Mouse (Mus musculus) c-Kit-negative CD71-positive TER-119-positive erythroid progenitor cells, embryonic 14.5 days (primary cell): ENCODE results near the gene Pias4.

ENCODE experiments used
- DNase-seq: peaks from one replicate; pipeline ENCODE4 v3.0.0-alpha.2; 2013; ENCODE audit warnings: low read depth, low spot score

Gene Pias4

DNA sequence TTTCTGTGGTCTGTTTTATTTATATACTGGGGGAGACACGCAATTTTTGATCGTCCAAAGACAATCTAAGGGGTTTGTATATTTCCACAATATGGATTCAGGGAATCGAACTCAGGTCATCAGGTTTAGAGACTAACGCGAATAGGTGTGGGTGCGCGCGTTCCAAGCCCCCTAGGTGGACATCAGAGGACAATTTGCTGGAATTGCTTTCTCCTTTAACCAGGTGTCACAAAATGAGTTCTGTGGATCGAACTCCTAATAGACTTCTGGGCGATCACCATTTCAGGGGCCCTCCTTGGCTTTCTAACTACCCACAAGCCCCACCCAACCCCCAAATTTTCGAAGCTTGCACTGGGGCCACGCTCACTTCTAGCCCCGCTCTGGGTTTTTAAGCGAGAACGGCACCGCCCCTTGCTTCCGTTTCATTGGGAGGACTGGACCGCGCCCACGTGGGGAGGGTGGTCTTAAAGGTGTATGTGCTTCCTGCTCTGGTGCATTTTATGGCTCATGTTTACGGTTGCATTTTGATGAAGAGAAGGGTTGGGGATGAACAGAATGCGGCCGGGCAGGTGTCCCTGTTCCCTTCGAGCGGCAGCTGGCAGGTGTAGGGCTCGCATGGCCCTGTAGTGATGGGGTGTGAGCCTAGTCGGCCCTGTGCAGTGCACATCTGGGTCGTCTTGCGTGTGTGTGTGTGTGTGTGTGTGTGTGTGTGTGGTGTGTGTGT is 960 bp upstream of the Pias4 start:
- DNase-seq, result peak; percentile 69

DNA sequence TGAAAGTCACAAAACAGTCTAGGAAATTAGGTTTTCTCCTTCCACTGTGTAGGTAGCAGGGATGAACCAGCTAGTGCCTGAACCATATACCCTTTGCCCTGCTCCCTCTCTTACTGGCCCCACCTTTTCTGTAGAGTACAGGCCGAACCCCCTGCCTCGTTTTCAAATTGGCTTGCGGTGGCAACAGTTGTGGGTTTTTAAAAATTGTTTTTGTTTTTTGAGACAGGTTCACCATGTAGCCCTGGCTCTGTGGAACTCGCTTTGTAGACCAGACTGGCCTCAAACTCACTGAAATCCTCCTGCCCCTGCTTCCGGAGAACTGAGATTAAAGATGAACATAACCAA is 336 bp upstream of the Pias4 start:
- DNase-seq, result no peak

DNA sequence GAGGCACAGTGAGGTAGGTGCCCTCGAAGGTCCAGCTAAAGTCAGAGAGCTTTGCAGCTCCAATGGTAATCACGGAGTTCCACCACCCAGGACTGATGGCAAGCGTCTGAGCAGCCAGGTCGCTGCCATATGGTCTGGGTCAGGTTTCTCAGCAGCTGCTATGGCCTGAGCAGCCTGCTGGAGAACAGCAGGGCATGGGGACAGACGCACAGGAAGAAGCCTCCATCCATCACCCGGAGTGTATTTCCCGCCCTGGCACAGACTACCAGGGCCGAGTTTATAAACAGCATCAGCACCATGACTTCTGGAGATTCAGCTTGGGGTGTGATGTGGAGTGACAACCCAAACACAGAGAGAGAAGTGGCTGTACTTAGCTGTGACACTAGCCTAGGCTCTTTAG is 2.6 kb downstream of the Pias4 start:
- no peak for DNase-seq

DNA sequence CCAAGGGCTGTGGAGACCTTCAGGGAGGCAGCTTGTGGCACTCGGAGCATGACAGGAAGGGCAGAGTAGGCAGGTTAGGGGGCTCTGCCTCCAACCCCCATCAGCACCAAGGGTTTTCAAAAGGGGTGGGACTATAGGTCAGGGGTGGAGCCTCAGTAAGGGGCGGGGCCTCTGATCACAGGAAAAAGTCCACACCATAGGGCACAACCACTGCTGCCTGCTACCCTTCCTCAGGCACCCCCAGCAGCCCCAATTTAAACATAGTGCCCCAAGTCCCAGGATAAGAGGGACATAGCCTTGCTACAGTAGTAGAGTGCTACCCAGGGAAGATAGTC is 5.4 kb downstream of the Pias4 start:
- no peak for DNase-seq

DNA sequence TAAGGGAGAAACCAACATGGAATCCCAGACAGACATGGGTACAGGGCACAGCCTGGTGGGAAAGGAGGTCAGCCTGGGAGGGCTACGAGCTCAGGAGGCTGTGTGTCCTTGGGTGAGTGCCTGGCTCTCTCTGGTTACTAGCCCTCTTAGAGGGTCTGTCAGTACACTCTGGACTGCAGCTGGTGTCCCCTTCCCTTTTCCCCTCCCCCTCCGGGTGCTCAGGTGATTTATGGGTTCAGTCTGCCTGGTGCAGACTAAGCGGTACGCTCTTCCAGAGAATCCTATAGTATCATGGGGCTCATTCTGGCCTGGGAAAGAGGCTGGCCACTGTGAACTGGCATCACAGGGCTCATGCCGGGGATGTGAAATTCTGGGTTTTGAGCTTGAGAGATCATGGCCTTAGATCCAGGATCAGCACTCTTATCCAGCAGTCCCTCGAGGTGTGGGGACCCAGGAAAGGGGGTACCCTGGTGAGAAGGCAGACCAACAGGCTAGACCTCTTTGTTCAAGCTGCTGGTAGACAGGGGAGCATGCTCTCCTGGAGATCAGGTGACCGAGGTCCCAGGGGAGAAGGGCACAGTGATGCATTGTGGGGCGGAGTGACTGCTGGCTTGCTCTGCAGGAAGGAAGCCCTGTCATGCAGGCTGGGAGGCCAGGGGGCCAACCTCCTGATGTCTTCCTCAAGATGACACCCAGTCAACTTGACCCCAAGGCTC is 6.0 kb downstream of the Pias4 start:
- DNase-seq, result no peak

DNA sequence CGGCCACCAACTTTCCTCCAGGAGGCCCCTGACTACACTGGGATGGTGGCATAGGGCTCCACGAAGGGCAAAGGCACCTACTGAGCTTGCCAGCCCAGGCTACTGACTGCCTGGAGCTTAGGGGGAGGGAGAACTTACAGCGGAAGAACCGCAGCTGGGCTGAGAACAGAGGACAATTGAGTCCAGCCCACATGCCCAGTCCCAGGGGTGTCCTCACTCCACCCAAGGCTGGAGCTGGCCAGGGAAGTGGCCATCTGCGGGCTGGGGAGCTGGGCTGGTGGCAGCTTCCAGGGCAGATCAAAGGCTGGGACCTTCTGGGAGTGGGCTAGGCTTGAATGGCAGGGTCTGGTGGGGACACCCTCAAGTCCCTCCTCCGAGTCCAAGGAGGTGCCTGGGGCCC is 13.0 kb downstream of the Pias4 start:
- DNase-seq, result no peak

DNA sequence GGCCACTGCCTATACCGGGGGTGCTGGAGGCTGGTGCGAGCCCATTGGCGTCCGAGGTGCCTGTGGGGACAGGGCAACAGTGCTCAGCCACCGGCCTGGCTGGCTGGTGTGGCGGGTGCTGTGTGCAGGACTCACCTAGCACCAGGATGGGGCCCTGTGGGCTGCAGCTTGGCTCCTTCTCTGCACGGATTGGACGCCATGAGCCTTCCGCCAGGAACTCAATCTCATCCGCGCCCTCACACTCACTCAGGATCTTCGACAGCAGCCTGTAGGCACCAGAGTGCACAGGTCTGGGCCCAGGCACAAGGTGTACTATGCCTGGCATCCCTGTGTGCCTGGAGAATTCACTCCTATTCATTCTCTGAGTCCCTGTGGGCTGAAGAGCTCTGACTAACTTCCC is 13.4 kb downstream of the Pias4 start:
- DNase-seq, result no peak

DNA sequence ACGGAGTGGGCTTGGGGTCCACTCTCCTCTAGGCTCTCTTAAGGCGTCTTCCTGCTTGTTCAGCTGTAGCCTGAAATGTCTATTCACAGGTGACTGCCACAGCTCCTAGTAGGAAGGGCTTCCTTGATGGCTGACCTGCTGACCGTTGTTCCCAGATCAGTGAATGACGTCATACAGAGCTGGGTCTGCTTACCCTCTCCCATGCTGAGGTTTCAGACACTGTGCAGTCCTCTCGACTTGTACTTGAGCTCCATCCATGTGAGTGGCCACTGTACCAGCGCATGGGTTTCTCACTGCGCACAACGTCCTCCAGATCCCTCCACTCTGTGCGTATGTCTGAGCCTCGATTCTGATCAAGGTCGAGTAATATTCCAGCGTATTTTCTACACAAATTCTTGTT is 15.1 kb downstream of the Pias4 start:
- no peak for DNase-seq

DNA sequence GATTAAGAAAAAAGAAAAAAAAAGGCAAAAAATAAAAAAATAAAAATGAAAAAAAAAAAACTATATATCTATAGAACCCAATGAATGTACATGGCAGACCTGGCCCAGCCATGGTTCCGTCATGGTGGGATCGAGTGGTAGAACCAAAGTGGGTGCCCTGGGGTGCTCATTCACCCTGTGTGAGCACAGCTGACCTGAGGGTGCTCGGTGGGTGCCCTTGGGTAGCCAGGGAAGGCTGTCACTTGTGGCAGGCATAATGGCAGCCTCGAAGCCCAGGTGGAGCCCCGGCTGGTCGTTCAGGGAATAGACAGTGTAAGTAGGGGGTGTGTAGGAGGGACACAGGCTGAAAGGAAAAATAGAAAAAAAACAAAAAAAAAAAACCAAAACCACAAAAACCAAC is 16.5 kb downstream of the Pias4 start:
- no peak for DNase-seq

DNA sequence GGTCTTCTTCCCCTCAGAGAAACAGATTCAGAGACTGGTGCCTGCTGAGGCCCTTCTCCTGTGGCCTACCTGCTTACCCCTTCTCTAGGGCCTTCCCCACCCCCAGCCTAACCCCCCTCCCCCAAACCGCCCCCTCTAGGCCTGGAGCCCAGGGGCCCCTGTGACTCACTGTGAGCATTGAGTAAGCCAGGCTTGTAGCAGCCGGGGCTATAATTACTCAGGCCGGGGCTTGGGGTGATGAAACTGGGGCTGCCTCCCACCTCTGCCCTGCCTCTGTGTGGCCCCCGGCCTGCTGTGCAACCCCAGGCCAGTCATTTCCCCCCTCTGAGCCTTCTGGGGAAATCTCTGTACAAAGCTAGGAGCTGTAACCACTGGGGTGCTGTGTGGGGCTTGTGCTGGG is 21.4 kb downstream of the Pias4 start:
- no peak for DNase-seq

DNA sequence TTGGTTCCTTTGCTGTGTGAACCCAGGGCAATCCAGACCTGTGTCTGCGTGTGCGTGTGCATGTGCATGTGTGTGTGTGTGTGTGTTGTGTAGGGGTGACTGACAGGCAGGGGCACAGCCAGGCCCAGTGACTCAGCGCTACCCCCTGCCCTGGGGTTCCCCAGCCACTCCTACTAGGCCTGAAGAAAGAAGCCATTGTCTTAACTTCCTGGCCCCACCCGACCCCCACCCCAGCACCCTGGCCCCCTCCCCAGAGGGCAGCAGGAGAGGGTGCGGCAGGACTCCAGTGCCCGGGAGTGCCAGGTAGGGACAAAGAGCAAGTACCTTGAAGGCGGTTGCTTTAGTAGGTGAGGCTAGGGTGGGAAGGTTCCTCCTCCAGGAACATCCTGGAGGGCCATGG is 21.9 kb downstream of the Pias4 start:
- DNase-seq, result no peak

DNA sequence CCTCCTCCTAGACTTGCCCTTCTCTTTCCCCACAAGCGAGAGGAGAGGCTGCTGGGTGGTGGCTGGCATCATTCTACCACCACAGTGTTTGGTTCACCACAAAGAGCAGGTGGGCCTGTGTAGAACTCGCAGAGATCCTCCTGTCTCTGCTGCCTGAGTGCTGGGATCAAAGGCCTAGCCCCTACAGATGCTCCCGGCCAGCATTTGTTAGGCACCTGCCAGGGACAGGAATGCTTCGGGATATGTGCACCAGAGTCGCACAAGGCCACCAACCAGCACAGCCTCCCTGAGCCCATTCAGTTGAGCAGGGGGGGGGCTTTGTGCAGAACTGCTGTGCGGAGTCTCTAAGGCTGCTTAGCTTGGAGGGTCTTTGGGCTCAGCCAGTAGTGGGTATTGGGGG is 22.4 kb downstream of the Pias4 start:
- no peak for DNase-seq

DNA sequence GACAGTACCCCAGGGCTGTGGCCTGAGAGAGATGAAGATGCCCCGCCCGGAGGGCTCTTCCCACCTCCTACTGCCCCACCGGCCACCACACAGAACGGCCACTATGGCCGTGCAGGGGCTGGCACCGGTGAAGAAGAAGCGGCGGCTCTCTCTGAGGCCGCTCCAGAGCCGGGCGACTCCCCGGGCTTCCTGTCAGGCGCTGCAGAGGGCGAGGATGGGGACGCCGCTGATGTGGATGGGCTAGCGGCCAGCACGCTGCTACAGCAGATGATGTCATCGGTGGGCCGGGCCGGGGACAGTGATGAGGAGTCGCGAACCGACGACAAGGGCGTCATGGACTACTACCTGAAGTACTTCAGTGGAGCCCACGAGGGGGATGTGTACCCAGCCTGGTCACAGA is 23.1 kb downstream of the Pias4 start:
- no peak for DNase-seq

DNA sequence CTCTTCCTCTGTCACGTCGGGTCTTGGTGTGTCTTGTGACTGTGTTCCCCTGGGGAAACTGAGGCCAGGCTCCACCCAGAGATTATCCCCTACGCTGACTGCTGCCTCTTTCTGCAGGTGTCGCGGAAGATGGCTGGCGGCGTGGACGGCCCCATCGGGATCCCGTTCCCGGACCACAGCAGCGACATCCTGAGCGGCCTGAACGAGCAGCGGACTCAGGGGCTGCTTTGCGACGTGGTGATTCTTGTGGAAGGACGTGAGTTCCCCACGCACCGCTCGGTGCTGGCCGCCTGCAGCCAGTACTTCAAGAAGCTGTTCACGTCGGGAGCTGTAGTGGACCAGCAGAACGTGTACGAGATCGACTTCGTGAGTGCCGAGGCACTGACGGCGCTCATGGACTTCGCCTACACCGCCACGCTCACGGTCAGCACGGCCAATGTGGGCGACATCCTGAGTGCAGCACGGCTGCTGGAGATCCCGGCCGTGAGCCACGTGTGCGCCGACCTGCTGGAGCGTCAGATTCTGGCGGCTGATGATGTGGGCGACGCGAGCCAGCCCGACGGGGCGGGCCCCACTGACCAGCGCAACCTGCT is 23.8 kb downstream of the Pias4 start:
- DNase-seq, result no peak

DNA sequence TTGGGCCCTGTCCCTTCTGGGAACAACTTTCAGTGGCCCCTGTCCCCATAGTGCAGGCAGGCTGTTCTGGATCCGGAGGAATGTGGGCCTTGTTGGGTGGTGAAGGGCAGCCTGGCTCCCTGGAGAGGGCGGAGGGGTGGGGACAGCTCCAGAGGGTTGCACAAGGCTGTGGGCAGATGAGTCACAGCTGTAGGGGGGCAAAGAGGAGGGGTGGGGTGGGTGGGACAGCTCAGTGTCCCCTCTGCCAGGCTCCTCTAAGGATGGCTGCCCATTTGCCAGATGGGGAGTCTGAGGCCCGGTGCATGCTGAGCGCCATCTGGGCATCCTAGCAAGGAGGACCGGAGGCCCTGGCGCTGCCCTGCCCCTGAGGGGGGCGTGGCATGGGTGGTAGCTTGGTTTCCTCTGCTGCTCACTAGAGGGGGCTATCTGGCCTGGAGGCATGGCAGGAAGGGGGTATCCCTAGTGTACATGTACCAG is 24.5 kb downstream of the Pias4 start:
- DNase-seq, result no peak

DNA sequence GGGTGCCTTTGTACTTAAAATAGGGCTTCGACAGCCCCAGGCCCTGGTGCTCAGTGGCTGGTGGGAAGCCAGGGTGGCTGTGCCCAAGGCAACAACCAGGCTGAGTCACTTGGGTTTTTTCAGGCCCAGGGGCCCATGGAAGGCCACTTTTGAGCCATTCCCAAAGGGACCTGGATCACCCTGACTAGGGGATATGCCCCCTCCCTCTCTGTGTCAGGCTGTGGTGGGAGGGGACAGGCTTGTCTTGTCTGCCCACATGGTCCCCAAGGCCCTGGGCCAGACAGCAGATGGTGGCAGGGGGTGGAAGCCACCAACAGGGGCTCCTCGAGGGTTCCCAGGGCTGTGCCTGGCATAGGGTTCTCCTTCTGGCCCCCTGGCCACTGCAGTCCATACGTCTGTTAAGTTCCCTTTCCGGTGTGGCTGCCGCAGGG is 25.2 kb downstream of the Pias4 start:
- DNase-seq, result no peak

DNA sequence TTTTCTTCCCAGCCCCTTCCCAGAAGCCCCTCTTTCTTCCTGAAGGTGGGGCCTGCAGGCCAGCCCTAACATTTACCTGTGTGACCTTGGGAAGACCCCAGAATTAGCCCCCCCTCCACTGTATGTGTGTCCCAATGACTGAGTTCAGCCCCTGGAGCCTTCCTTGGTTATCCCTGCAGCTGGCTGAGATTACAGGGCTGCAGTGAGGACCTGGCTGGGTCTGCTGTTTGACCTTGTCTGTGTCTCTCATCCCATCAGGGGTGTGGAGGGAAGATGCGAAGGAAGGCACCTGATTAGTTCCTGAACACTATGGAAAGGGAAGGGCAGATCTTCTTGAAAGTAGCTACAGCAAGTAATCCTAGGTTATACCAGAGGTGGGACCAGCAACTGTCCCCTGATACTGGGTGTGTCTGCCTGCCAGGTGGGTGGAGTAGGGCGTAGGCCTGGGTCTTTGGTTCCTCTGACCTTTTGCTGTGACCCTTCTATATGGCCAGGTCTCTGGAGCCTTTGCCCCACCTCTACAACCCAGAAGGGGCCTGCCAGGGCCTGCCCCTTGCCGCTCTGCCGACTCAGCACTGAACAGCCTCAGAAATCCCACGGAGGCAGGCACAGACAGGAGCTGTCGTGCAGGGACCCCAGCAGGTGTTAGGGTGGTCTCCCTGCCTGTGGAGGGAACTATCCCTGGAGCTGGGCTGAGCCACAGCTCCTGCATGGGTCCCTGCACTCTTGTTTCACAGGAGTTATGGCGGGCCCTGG is 26.1 kb downstream of the Pias4 start:
- no peak for DNase-seq

DNA sequence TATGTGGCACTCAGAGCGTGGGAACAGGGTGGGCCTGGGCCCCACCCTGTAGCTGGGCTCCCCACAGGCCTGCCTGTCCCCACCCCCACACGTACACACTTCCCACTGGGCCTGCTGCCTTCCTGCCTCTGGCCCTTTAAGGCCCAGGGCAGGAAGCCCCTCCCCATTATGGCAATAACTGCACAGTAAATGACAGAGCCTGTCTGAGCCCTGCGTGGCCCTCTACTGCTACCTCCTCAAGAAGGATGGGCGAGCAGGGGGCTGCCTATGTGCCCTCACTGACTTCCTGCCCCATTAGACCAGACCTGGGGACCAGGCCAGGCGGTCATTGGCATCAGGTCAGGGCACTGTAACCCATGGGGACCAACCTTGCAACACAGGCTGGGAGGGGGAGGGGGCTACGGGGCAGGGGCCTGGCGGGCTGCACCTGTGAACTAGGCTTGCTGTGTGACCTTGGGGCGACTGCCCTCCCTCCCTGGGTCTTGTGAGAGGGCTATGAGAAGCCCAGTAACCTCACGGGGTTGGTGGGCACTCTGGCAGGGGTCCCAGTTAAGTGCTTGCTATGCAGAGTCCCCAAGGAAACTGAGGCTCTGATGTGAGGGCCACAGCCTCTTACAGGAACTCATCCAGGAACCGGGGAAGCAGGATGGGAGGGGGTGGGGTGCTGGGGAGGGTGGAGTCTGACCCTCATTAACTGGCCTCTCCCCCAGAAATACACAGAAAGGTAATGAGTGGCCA is 26.8 kb downstream of the Pias4 start:
- no peak for DNase-seq

DNA sequence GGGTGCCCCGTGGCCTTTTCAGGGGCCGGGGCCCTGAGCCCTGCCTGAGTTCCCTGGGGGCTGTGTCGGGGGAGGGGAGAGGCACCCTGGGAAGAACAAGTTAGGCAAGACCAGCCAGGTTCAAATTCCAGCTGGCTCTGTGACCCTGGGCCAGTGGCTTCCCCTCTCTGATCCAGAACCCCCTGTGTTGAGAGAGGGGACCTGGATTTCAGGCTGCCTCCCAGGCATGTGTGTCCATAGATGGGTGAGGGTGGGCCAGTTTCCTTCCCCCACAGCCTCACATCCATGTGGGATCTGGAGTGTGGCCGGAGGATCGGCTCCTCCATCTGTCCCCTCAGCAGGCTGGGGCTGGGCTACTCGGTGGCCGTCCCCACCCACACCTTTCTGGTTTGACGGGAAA is 27.7 kb downstream of the Pias4 start:
- no peak for DNase-seq

DNA sequence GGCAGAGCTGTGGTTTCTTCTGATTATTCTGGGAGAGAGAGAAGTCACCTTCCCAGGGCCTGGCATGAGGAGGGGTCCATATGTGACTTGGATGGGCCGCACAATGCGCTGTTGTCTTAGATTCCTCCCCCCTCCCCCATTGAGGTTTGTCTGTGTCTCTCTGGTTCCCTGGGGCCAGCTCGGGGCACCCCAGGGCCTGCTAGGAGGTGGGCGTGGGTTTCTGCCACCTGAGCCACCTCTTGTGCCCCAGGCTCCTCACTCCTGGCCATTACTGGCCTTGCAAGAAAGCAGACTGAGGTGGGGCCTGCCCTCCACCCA is 28.2 kb downstream of the Pias4 start:
- no peak for DNase-seq

DNA sequence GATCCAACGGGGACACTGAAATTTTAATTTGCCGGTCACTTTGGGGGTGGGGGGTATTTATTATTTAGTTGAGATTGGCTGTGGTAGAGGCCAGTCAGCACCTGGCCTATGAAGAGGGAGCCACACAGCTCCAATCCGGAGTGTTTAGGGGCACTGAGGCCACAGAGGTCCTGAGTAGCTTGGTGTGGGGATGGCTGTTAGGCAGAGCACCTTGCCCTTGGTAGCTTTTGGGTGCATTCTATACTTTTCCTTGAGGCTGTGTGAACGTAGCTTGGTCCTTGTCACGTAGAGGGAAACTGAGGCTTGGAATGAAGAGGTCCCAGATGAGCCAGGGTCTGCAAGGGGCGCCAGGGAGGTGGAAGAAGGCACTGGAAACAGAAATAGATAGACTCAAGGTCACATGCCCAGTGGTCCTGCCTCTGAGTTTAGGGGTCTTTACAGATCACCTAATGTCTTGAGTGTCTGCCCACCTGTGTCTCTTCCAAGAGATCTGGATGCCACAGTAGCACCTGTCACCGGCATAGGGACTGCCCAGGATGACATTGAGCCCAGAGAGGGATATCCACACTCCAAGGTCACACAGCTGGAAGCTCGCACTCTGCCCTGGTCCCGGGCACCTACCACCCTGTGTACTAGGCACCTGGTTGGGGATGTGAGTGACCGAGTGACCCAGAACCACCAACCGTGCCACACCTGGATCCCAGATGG is 28.7 kb downstream of the Pias4 start:
- DNase-seq, result no peak
